Mouse (Mus musculus) midbrain, embryonic 12.5 days (tissue): Measurements from ENCODE around the gene Drd4. TPM values are rescaled to one million over a fixed set of nuclear protein-coding genes. Genes with fewer than 3 reads are reported as not detected.
A peak's percentile ranks its signal among the peaks of the same experiment; 100 is the strongest.

ENCODE experiments used
- ATAC-seq: fragments of 200-750 bp; cut with Nextera tagmentation; 2 replicates; pipeline ENCODE4 v1.8.0; 2017; ENCODE audit warnings: low read depth, moderate TSS enrichment, moderate library complexity; ENCODE audit not compliant: low FRiP score
- H3K27ac ChIP-seq: fragments of 300-500 bp; sonication (generic); replicated peaks from 2 replicates; pipeline ENCODE4 v1.5.1; 2016; ENCODE audit warnings: mild to moderate bottlenecking
- H3K27me3 ChIP-seq: fragments of 300-500 bp; sonication (generic); 2 replicates; pipeline ENCODE4 v1.6.1; 2016; ENCODE audit warnings: mild to moderate bottlenecking
- H3K36me3 ChIP-seq: fragments of 300-500 bp; sonication (generic); 2 replicates; pipeline ENCODE4 v1.6.1; 2016
- H3K4me1 ChIP-seq: fragments of 300-500 bp; sonication (generic); 2 replicates; pipeline ENCODE4 v1.6.1; 2016
- H3K4me2 ChIP-seq: fragments of 300-500 bp; sonication (generic); replicated peaks from 2 replicates; pipeline ENCODE4 v1.6.1; 2016; ENCODE audit warnings: mild to moderate bottlenecking, moderate library complexity
- H3K4me3 ChIP-seq: fragments of 300-500 bp; sonication (generic); 2 replicates; pipeline ENCODE4 v1.5.1; 2016; ENCODE audit warnings: mild to moderate bottlenecking
- H3K9ac ChIP-seq: fragments of 300-500 bp; sonication (generic); replicated peaks from 2 replicates; pipeline ENCODE4 v1.6.1; 2016; ENCODE audit warnings: mild to moderate bottlenecking, moderate library complexity
- H3K9me3 ChIP-seq: fragments of 300-500 bp; sonication (generic); 2 replicates; pipeline ENCODE4 v1.6.1; 2016; ENCODE audit warnings: mild to moderate bottlenecking
- WGBS: fragments of 180-500 bp; shearing (Covaris S2); methylation state at CpG from one replicate; pipeline ENCODE4 v1.1.7; 2016; 5-methylcytosine and 5-hydroxymethylcytosine counted together
- polyA plus RNA-seq: library from polyadenylated mRNA; unstranded; fragments of >200 nt; fragmentation: Nextera tagmentation; extraction: Ambion mirVana; gene quantifications from 2 replicates; pipeline ENCODE4 v1.2.1, GENCODE M21; 2016

Drd4 gene
- polyA plus RNA-seq, 1 experiment from 2014 or later = 0.68 TPM

DNA sequence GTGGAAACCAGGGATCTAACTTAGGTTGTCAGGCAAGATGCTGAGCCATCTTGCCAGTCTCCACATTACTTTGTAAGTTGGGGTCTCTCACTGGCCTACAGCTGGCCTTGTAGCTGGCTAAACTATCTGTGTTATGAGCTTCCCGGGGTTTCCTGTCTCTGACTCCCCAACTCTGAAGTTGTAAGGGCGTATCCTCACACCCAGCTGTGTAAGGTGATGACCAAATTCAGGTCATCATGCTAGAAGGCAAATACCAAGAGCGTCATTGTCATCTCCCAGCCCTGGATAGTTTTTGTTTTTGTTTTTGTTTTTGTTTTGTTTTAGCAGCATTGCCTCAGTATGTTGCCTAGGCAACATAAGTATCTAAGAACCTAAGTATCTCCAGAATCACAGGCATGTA, 21.2 kb upstream of the Drd4 start:
- 89% methylated on average over 3 of the region's 3 CpGs for WGBS
- ATAC-seq = no peak

DNA sequence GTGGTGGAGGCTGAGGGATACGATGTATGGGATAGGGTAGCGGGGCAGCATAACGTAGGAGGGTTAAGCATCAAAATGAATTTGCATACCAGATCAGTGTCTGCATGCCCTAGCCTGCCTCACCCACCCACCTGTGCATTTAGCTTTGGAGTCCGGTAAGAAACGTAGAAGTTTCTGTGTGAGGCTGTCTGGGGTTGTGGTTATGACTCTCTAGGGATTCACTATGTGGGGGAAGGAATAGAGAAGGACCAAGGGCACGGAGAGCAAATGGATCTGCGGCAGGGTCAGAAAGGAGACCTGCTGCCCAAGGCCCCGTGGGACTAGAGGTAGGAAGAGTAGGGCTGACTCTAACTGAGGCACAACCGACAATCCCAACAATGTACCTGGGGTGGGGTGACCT, 16.4 kb upstream of the Drd4 start:
- no peak for ATAC-seq
- H3K36me3 ChIP-seq = no peaks in the 10 kb centered on the region
- no peak overlapping the region for H3K4me2 ChIP-seq
- H3K27me3 ChIP-seq = peaks cover 27% of the 10 kb centered on the region
- H3K4me1 ChIP-seq = peaks cover 12% of the 10 kb centered on the region
- no peak overlapping the region for H3K27ac ChIP-seq
- H3K9me3 ChIP-seq = no peaks in the 10 kb centered on the region
- H3K4me3 ChIP-seq = no peak overlapping the region
- WGBS = 82% methylated on average over 9 of the region's 9 CpGs
- no peak overlapping the region for H3K9ac ChIP-seq

More for the DNA sequence above, 21.2 kb upstream of the Drd4 start:
- Histone ChIP-seq H3K9ac (no peak overlapping the region), H3K9me3 (no peaks in the 10 kb centered on the region), H3K4me2 (no peak overlapping the region), H3K27ac (no peak overlapping the region), H3K27me3 (no peaks in the 10 kb centered on the region), H3K4me1 (peaks cover 5% of the 10 kb centered on the region; the same call in 1 of the 2 replicates), H3K4me3 (no peak overlapping the region), H3K36me3 (no peaks in the 10 kb centered on the region)

DNA sequence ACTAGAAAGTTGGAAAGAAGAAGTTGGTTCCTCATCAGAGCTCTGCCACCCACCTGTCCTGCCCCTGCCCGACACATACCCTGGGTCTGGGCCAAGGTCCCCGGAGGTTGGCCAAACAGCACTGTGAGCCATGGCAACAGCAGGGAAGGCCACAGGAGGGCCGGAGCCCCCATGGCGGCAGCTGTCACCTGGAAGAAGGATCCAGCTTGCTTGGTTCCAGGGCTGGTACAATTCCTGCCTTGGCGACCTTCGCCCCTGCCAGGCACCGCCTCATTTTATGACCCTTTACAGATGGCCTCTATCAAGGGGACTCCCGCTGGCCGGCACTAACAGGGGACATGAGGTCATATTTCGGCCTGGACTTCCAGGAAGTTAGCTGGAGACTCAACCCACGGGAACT, 15.3 kb upstream of the Drd4 start, which contains the start of gene Cdhr5:
Cdhr5 (minus strand) TSS at position 241 of the 400 bp plus-strand sequence.
- no peak within 1 kb of the TSS for H3K4me2 ChIP-seq
- H3K9me3 ChIP-seq = no peaks in the 10 kb centered on the region
- H3K36me3 ChIP-seq = no peaks in the 10 kb centered on the region
- H3K4me1 ChIP-seq = peaks cover 16% of the 10 kb centered on the region
- no peak for ATAC-seq
- no peak within 1 kb of the TSS for H3K4me3 ChIP-seq
- no peak within 1 kb of the TSS for H3K9ac ChIP-seq
- H3K27ac ChIP-seq = no peak within 1 kb of the TSS
- 85% methylated on average over 11 of the region's 11 CpGs for WGBS
- peaks cover 34% of the 10 kb centered on the region for H3K27me3 ChIP-seq

DNA sequence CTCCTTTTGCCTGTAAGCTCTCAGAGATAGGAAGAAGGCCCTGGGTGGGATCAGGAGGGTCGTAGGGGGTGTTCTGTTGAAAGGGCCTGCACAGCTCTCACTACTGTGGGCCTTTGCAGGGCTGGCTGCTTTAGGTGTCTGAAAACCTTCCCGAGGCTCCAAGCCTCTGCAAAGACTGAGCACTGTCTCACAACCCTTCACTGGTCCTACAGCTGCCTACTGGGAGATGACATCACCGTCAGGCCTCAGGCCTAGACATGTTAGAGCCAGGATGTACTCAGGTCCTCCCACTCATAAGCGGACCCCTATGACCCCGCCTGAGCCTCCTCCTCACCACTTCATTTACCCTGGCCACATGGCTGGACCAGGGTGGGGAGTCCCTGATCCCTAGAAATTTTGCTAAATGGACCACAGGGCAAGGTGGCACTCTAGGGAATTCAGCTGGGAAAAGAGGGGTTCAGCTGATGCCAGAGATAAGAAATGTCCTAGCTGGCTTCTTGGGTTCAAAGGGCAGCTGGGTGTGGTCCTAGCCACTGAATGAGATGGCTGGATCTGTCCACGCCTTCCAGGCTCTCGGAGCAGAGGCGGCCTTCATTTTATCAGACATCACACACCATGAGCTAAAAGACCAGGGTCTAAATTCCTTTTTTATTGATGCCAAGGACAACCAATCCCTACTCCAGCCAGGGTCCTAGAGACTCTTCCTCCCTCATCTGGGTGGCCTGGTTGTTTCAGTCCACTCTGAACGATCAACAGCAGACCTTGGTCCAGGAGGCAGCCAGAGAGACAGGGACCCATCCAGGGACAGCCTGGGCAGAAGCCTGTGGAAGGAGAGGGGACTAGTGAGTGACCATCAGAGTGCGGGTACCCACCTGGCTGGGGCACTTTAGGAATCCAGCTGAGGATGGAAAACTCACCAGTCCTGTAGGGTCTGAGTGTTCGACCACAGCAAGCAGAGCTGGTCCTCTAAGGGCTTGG, 13.8 kb upstream of the Drd4 start:
- H3K4me1 ChIP-seq = peaks cover 17% of the 10 kb centered on the region
- 84% methylated on average over 11 of the region's 11 CpGs for WGBS
- H3K27me3 ChIP-seq = peaks cover 34% of the 10 kb centered on the region
- peak overlapping the region; percentile 88 for H3K4me2 ChIP-seq
- no peaks in the 10 kb centered on the region for H3K9me3 ChIP-seq
- no peak overlapping the region for H3K27ac ChIP-seq
- H3K9ac ChIP-seq = no peak overlapping the region
- ATAC-seq = no peak
- H3K4me3 ChIP-seq = no peak overlapping the region
- H3K36me3 ChIP-seq = no peaks in the 10 kb centered on the region

DNA sequence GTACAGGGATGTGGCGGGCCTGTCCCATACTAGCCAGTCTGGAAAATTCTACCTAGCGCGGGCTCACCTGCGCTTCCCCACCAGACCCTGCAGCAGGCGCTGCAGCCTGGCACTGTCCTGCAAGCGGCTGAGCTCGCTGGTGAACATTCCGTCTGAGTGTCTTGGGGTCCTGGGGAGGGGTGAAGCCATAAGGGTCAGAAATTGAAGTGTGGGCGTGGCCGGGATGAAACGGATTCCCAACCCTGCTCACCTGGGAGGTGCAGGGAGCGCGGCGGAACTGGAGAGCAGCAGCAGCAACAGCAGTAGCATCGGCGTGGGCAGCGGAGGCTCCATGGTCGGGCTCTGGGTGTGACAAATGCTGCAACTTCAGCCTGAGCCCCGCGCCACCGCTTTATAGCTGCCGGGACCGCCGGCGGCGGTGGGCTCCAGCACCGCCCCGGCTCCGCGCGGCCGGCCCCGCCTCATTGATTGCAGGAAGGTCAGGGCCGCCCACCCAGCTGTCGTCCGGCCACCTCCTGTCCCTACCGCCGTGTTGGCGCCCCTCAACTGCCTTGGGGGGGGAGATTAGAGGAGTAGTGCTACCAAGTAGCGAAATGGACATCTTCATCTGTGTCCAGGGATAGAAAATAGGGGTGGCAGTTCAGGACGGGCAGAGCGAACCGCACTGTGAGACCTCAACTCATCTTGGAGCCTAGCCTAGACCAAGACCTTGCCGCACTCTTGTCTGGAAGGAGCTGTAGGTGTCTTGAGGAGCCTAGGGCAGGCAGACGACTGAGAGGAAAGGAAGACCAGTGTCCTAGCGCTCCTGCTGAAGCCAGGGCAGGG, 12.8 kb upstream of the Drd4 start, which contains the start of gene Sct:
Sct (minus strand) TSS at position 368 of the 825 bp plus-strand sequence.
- H3K27ac ChIP-seq = no peak within 1 kb of the TSS
- ATAC-seq = peak; percentile 74

DNA sequence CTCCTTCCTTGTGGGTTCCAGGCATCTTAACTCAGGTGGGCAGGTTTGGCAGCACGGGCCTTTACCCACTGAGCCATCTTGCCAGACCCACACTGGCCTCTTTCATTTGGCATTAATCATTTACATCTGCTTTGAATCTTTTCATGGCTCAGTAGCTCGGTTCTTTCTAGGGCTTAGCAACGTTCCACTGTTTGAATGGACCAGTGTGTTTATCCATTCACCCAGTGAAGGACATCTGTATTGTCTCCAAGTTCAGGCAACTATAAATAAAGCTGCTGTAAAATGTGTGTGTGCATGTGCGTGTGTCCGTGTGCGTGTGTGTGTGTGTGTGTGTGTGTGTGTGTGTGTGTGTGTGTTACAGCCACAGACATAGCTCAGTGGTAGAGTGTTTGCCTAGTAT, 10.4 kb upstream of the Drd4 start:
- no peak overlapping the region for H3K9ac ChIP-seq
- ATAC-seq = 0 out of 2 replicates have a peak, but pooled peaks have one; percentile 12
- no peak overlapping the region for H3K4me3 ChIP-seq
- H3K4me1 ChIP-seq = peaks cover 17% of the 10 kb centered on the region
- 45% methylated on average over 6 of the region's 6 CpGs for WGBS
- H3K27me3 ChIP-seq = peaks cover 34% of the 10 kb centered on the region
- H3K4me2 ChIP-seq = no peak overlapping the region
- H3K36me3 ChIP-seq = no peaks in the 10 kb centered on the region
- no peaks in the 10 kb centered on the region for H3K9me3 ChIP-seq
- no peak overlapping the region for H3K27ac ChIP-seq

More for the DNA sequence above, 12.8 kb upstream of the Drd4 start, which contains the start of gene Sct:
- peaks cover 17% of the 10 kb centered on the region for H3K4me1 ChIP-seq
- H3K27me3 ChIP-seq = peaks cover 34% of the 10 kb centered on the region
- H3K4me2 ChIP-seq = peak within 1 kb of the TSS; percentile 88
- no peaks in the 10 kb centered on the region for H3K36me3 ChIP-seq
- peak within 1 kb of the TSS; percentile 51 for H3K9ac ChIP-seq
- WGBS = 1% methylated on average over 45 of the region's 46 CpGs
- H3K9me3 ChIP-seq = no peaks in the 10 kb centered on the region
- peak within 1 kb of the TSS; percentile 44 for H3K4me3 ChIP-seq

DNA sequence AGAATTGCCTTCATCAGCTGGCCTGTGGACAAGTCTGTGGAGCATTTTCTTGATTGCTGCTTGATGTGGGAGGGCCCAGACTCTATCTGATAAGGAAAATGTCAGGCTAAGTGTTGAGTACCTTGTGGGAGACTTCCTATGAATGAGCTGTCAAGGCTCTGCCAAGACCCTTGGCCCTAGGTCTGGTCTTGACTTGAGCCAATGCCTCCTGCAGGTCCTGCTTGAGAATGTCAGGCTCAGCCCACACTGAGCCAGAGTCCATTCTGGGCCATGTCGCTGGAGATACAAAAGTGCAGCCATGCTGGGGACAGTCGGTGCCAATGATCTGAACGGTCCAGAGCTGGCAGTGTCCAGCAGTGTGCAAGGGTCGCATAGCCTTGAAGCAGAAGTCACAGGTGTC, 9.1 kb upstream of the Drd4 start:
- H3K27ac ChIP-seq = no peak overlapping the region
- peaks cover 17% of the 10 kb centered on the region for H3K4me1 ChIP-seq
- H3K9me3 ChIP-seq = no peaks in the 10 kb centered on the region
- no peak overlapping the region for H3K4me2 ChIP-seq
- no peaks in the 10 kb centered on the region for H3K36me3 ChIP-seq
- no peak for ATAC-seq
- H3K4me3 ChIP-seq = no peak overlapping the region
- 88% methylated on average over 4 of the region's 4 CpGs for WGBS
- H3K9ac ChIP-seq = no peak overlapping the region
- peaks cover 27% of the 10 kb centered on the region for H3K27me3 ChIP-seq

DNA sequence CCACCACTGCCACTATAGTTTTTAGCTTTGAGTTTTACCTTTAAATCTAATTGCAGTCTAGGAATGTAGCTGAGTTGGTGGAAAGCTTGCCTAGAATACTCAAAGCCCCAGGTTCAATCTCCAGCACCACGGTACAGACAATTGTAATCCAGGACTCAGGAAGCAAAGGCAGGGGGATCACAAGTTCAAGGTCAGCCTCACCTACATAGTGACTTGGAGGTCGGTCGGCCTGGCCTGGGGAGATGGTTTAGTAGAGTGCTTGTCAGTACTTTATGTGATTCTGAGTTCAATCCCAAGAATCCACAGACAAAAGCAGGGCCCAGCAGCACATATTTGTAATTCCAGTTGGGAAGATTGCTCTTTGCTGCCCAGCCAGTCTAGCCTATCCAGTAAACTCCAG, 3.8 kb upstream of the Drd4 start:
- Histone ChIP-seq H3K9me3 (no peaks in the 10 kb centered on the region), H3K9ac (no peak overlapping the region), H3K27me3 (peaks cover 32% of the 10 kb centered on the region), H3K36me3 (no peaks in the 10 kb centered on the region), H3K4me2 (no peak overlapping the region), H3K4me3 (no peak overlapping the region), H3K4me1 (peaks cover 13% of the 10 kb centered on the region; the same call in 1 of the 2 replicates), H3K27ac (no peak overlapping the region)
- ATAC-seq = no peak
- WGBS = 85% methylated on average over 3 of the region's 3 CpGs

DNA sequence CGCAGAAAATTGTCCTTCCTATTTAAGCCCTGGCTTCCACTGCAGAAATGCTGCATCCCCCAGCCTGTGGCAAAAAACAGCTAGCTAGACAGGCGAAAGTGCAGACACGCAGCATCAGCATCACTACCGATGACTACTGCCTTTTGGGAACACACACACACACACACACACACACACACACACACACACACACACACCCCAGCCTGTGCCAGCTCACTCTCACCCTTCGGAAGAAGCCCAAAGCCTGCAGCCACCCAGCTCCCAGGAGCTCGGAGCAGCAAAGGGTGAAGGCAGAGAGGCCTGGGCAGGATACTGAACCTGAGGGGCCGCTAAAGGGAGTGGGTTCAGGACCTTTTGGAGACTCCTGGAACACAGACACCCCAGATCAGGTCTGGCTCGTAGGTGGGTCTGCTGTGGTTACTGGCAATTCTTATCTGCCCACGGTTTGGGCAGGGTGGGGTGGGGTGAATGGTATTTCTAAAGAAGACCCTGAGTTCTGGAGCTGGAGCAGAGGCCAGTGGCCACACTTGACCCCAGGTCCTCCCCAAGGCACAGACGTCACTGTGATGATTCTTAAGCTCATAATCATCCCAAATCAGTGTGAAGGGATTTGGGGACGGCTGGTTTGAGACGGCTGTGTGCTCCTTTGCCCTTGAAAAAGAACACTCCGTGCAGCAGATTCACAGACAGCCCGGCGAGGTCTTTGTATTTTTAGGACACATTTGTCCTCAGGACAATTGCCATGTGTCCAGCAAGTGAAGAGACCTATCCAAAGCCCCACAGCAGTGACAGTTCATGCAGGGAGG, 980 bp downstream of the Drd4 start:
- Histone ChIP-seq H3K36me3 (peaks cover 9% of the 10 kb centered on the region; the same call in 1 of the 2 replicates), H3K27me3 (peaks cover 68% of the 10 kb centered on the region), H3K27ac (no peak overlapping the region), H3K9ac (peak overlapping the region; percentile 59), H3K4me1 (peaks cover 30% of the 10 kb centered on the region), H3K9me3 (no peaks in the 10 kb centered on the region), H3K4me3 (peak overlapping the region; percentile 49), H3K4me2 (peak overlapping the region; percentile 91)
- no peak for ATAC-seq
- WGBS = 19% methylated on average over 15 of the region's 15 CpGs

DNA sequence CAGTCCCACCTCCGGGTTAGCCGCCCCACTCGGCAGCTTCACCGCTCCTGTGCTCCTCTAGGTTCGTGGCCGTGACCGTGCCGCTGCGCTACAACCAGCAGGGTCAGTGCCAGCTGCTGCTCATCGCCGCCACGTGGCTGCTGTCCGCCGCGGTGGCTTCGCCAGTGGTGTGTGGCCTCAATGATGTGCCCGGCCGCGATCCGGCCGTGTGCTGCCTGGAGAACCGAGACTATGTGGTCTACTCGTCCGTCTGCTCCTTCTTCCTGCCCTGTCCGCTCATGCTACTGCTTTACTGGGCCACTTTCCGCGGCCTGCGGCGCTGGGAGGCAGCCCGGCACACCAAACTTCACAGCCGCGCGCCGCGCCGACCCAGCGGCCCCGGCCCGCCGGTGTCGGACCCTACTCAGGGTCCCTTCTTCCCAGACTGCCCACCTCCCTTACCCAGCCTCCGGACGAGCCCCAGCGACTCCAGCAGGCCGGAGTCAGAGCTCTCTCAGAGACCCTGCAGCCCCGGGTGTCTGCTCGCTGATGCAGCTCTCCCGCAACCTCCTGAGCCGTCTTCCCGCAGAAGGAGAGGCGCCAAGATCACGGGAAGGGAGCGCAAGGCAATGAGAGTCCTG, 2.2 kb downstream of the Drd4 start:
- H3K9ac ChIP-seq = peak overlapping the region; percentile 44; the same call in 1 of the 2 replicates

DNA sequence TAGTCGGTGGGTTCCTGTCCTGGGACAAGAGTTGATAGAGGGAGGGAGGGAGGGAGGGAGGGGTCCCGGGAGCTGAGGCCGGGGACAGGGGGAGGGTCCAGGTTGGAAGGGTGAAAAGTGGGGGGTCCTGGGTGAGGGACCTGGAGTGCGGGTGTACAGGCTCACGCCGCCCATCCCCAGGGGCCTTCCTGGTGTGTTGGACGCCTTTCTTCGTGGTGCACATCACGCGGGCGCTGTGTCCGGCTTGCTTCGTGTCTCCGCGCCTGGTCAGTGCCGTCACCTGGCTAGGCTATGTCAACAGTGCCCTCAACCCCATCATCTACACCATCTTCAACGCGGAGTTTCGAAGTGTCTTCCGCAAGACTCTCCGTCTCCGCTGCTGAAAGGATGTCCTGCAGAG, 2.7 kb downstream of the Drd4 start:
- no peak for ATAC-seq
- Histone ChIP-seq H3K27ac (no peak overlapping the region), H3K4me1 (peaks cover 30% of the 10 kb centered on the region), H3K4me3 (peak overlapping the region; percentile 34), H3K9me3 (no peaks in the 10 kb centered on the region), H3K9ac (0 out of 2 replicates have a peak overlapping the region, but pooled peaks have one; percentile 44), H3K36me3 (peaks cover 17% of the 10 kb centered on the region), H3K4me2 (peak overlapping the region; percentile 48), H3K27me3 (peaks cover 68% of the 10 kb centered on the region)
- WGBS = 8% methylated on average over 19 of the region's 22 CpGs

More for the DNA sequence above, 2.2 kb downstream of the Drd4 start:
- H3K4me2 ChIP-seq = peak overlapping the region; percentile 48
- ATAC-seq = 0 out of 2 replicates have a peak, but pooled peaks have one; percentile 25
- H3K4me1 ChIP-seq = peaks cover 30% of the 10 kb centered on the region
- peaks cover 12% of the 10 kb centered on the region for H3K36me3 ChIP-seq
- no peak overlapping the region for H3K27ac ChIP-seq
- H3K4me3 ChIP-seq = peak overlapping the region; percentile 34
- no peaks in the 10 kb centered on the region for H3K9me3 ChIP-seq
- 1% methylated on average over 53 of the region's 53 CpGs for WGBS
- H3K27me3 ChIP-seq = peaks cover 68% of the 10 kb centered on the region
